ENCODE assay signal across 9 mouse cellular contexts in genomic region chr2:43555062-43555888, GRCm38 (mm10). TPM values are rescaled to one million over a fixed set of nuclear protein-coding genes. Genes with fewer than 3 reads are reported as not detected.
A peak's percentile ranks its signal among the peaks of the same experiment; 100 is the strongest.
DNase-seq lines count a peak whose midpoint lies in the region; ATAC-seq lines count a peak whose summit lies in the region.
"Had no signal": no experiment of that assay in that cellular context is flagged by ENCODE, and none has a peak within 500 bp of the region (broad histone marks: within the 10 kb centered on the region; RNA-seq: fewer than 3 reads in every experiment).

Kynu (plus strand) TSS chr2:43555329.

- H3K36me3 ChIP-seq in intestine, embryonic 15.5 days: no peaks in the 10 kb centered on the region
- no peaks in the 10 kb centered on the region for H3K36me3 ChIP-seq in liver, embryonic 15.5 days (replicated peaks)
- no peaks in the 10 kb centered on the region for H3K36me3 ChIP-seq in stomach, embryonic 16.5 days (ENCODE audit: control insufficient read depth, insufficient read depth, low read length)

- peak within 1 kb of the TSS; percentile 33; the same call in 1 of the 2 replicates for H3K4me2 ChIP-seq in intestine, embryonic 15.5 days (replicated peaks)
- peak within 1 kb of the TSS; percentile 41 for H3K4me2 ChIP-seq in liver, embryonic 15.5 days
- peak within 1 kb of the TSS; percentile 27; the same call in 1 of the 2 replicates for H3K4me2 ChIP-seq in stomach, embryonic 16.5 days (ENCODE audit: low read depth, low read length)

- H3K4me1 ChIP-seq in intestine, embryonic 15.5 days (replicated peaks): 0 out of 2 replicates have a peak, but pooled peaks cover 5% of the 10 kb centered on the region
- H3K4me1 ChIP-seq in liver, embryonic 15.5 days (replicated peaks): no peaks in the 10 kb centered on the region
- H3K4me1 ChIP-seq in stomach, embryonic 16.5 days (ENCODE audit: control insufficient read depth, insufficient read depth, low read length): peaks cover 5% of the 10 kb centered on the region; the same call in 1 of the 2 replicates

- H3K27ac ChIP-seq in intestine, embryonic 15.5 days: peak within 1 kb of the TSS; percentile 60
- H3K27ac ChIP-seq in liver, embryonic 15.5 days (replicated peaks): peak within 1 kb of the TSS; percentile 59
- H3K27ac ChIP-seq in stomach, embryonic 16.5 days (ENCODE audit: low read length): no peak within 1 kb of the TSS

- 11% methylated on average over 9 of the region's 9 CpGs for WGBS in intestine, embryonic 15.5 days
- 29% methylated on average over 9 of the region's 9 CpGs for WGBS in liver, embryonic 15.5 days (ENCODE audit: insufficient replicate concordance)
- 18% methylated on average over 9 of the region's 9 CpGs for WGBS in stomach, embryonic 16.5 days

- H3K9me3 ChIP-seq in intestine, embryonic 15.5 days: no peaks in the 10 kb centered on the region
- H3K9me3 ChIP-seq in liver, embryonic 15.5 days (replicated peaks): no peaks in the 10 kb centered on the region
- H3K9me3 ChIP-seq in stomach, embryonic 16.5 days (replicated peaks; ENCODE audit: control insufficient read depth, low read length): no peaks in the 10 kb centered on the region

- peak; percentile 55 for ATAC-seq in intestine, embryonic 15.5 days
- ATAC-seq in liver, embryonic 15.5 days (ENCODE audit: insufficient read depth): peak; percentile 60
- ATAC-seq in stomach, embryonic 16.5 days (ENCODE audit: insufficient read depth, low FRiP score): no peak
- no peak for ATAC-seq in megakaryocyte-erythroid progenitor cell, adult 5-6 weeks (replicated peaks; ENCODE audit: low FRiP score, low TSS enrichment, poor library complexity, severe bottlenecking)
- ATAC-seq: forebrain, embryonic 16.5 days had no signal

- H3K9ac ChIP-seq in intestine, embryonic 15.5 days: no peak within 1 kb of the TSS
- H3K9ac ChIP-seq in liver, embryonic 15.5 days: no peak within 1 kb of the TSS
- 0 out of 2 replicates have a peak within 1 kb of the TSS, but pooled peaks have one; percentile 23 for H3K9ac ChIP-seq in stomach, embryonic 16.5 days (ENCODE audit: low read length)

- H3K27me3 ChIP-seq in intestine, embryonic 15.5 days (replicated peaks): no peaks in the 10 kb centered on the region
- no peaks in the 10 kb centered on the region for H3K27me3 ChIP-seq in liver, embryonic 15.5 days
- no peaks in the 10 kb centered on the region for H3K27me3 ChIP-seq in stomach, embryonic 16.5 days (ENCODE audit: control insufficient read depth, insufficient read depth, low read length)

- H3K4me3 ChIP-seq in intestine, embryonic 15.5 days (replicated peaks): peak within 1 kb of the TSS; percentile 9; the same call in 1 of the 2 replicates
- H3K4me3 ChIP-seq in liver, embryonic 15.5 days (replicated peaks): peak within 1 kb of the TSS; percentile 36
- no peak within 1 kb of the TSS for H3K4me3 ChIP-seq in stomach, embryonic 16.5 days (replicated peaks; ENCODE audit: low read length)

- DNase-seq in lung, adult 18-20 months: peak; percentile 6 to 16
- no peak for DNase-seq in lung, postnatal 14 days
- no peak for DNase-seq in urinary bladder, postnatal 25 days (ENCODE audit: low spot score)
- no peak for DNase-seq in urinary bladder, postnatal 36 days (ENCODE audit: low spot score in 2 of 2)

RNA-seq across cellular contexts. Expression of gene Kynu, which starts in this region (rescaled TPM):
- 5.6 and 5.7 TPM in 2 replicates for polyA plus RNA-seq in intestine, embryonic 15.5 days (2015; fragmentation: Nextera tagmentation; extraction: Ambion mirVana)
- 6.7 and 7.3 TPM in 2 replicates for polyA plus RNA-seq in liver, embryonic 15.5 days (2015; fragmentation: Nextera tagmentation; extraction: Ambion mirVana)
- 0.54 and 1.4 TPM in 2 replicates for polyA plus RNA-seq in stomach, embryonic 16.5 days (2015; fragmentation: Nextera tagmentation; extraction: Ambion mirVana)
- not detected in 2 replicates for total RNA-seq in megakaryocyte-erythroid progenitor cell, adult 5-6 weeks (2014; fragmentation: Nextera tagmentation)
- total RNA-seq in megakaryocyte-erythroid progenitor cell, adult 5-6 weeks (2017): 0.61 TPM in 1 of 2 replicates, not detected in the other

Comparison
In these comparisons a context has a peak if more than half of its experiments do, and no peak if none do; other contexts are left out.
1. DNase-seq: peak in lung, adult 18-20 months (2 of 2); none in lung, postnatal 14 days (single experiment), urinary bladder, postnatal 25 days (single experiment) and urinary bladder, postnatal 36 days (0 of 2).
2. ATAC-seq: peak in intestine, embryonic 15.5 days (single experiment) and liver, embryonic 15.5 days (single experiment); none in stomach, embryonic 16.5 days (single experiment) and megakaryocyte-erythroid progenitor cell, adult 5-6 weeks (single experiment).
3. Peak in every context shown above with its lines, with median percentiles within 50 percentile points of each other: H3K4me2 ChIP-seq.